Mouse (Mus musculus) heart, adult 2 months (tissue): Measurements from ENCODE around the gene Ifnk.

Source experiments
- CTCF ChIP-seq: fragments of 200-600 bp; IDR thresholded peaks from 2 replicates; pipeline ENCODE4 v1.8.1; 2022; ENCODE audit warnings: antibody characterized with exemption, mild to moderate bottlenecking, moderate library complexity
- EP300 ChIP-seq: fragments of 200-500 bp; IDR thresholded peaks from 2 replicates; pipeline ENCODE4 v1.6.1; 2011; ENCODE audit warnings: low read depth, low read length, control low read depth; ENCODE audit not compliant: insufficient read depth
- POLR2A ChIP-seq: fragments of 200-500 bp; IDR thresholded peaks from 2 replicates; pipeline ENCODE4 v1.6.1; 2011; ENCODE audit warnings: mild to moderate bottlenecking, low read depth, low read length, control low read depth; ENCODE audit not compliant: insufficient read depth

GRCm38 (mm10) chr4:35175566-35175965 is 23.7 kb downstream of the Ifnk start:
- no peak for TF ChIP-seq POLR2A
- TF ChIP-seq CTCF: no peak
- no peak for TF ChIP-seq EP300
